Mouse (Mus musculus): ENCODE data around the gene Tpte. TPM values are rescaled to one million over a fixed set of nuclear protein-coding genes. Genes with fewer than 3 reads are reported as not detected.

Tpte gene
- not detected in 2 replicates for polyA plus RNA-seq (2015; fragmentation: Nextera tagmentation; extraction: Ambion mirVana)

DNA sequence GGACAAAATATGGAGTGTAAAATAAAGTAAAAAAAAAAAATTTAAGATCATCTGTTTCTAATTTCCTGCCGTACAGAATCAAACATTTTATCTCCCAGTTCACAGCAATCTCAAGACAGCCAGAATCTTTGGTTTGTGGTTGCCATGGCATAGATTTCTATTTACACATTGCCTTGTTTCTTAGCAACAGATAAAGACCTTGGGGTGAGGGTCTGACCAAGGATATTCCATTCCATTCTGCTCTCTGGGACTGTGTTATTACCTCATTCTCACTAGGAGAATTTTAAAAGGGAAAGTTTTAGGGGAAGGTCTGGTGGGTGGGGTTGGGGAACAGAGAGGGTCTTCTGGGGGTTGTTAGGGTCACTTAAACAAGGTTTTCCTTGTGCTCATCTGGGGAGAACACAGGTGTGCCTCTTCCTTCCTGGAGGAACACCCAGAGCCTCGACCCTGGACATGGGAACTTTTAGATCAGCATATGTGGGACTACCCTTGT lies at the start of gene Tpte:
Gene Tpte (plus strand): TSS at position 443 of the 493 bp plus-strand sequence.

DNA sequence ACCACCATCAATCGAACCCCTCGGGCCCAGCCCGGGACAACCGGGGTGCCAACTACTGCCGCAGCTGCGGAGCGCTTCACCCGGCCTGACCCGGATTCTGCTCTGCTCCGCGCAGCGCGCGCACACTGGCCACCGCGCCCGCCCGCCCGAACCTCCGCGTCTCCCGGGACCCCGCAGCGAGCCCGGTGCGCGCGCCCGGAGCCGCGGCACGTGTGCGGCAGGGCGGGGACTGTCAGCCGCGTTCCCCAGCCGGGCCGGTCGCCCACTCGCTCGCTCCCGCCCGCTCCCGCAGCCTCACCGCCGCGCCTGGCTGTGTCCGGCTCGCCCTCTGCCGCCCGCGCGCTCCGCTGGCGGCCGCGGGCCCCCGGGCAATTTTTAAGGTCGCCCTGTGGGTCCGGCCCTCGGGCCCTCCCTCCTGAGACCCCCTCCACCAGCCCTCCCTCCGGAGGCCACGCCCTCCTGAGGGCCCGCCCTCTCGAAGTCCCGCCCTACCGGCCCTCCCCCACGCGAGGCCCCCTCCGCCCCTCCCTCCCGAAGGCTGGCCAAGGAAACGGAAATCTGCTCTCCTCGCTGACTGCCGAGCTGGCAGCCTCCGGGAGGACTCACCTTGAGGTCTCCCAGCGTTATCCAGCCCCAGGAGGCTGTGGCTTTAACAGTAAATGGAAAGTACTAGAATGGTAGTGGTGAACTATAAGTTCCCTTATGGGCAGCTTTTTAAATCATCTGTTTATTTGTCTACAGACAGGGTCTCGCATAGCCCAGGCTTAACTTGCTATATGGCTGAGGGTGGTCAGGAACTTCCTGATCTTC lies 115.1 kb downstream of the Tpte start, which contains the start of gene Slc25a15:
Gene Slc25a15 (minus strand): TSS at position 456 of the 810 bp plus-strand sequence.

DNA sequence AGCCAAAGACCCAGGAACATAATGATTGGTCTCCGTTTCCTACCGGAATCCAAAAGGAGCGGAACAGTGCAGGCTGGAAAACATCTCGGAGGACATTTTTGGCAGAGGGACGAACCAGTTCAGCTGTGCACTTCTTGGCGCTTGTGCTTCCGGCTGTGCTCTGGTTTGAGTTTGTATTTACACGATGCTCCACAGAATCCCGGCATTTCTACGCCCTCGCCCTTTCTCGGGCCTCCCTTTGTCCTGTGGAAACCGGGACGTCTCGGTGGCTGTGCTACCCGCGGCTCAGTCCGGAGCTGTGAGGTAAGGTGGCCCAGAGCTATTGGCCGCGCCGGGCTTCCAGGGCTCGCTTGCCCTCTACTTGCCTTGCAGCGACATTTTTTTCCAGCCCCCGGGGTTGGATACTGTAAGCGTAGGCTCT lies 128.1 kb downstream of the Tpte start, which contains the start of gene Mrps31:
Gene Mrps31 (plus strand): TSS at position 80 of the 421 bp plus-strand sequence.

Other genes with a start within 250 kb of the Tpte start
- gene Atp7b, start 223.1 kb upstream of the Tpte start, polyA plus RNA-seq (2015; fragmentation: Nextera tagmentation; extraction: Ambion mirVana): 10.5 TPM in 2 replicates
- gene Alg11, start 222.7 kb upstream of the Tpte start, polyA plus RNA-seq (2015; fragmentation: Nextera tagmentation; extraction: Ambion mirVana): 7.8 and 8.0 TPM in 2 replicates
- gene Nek5, start 158.4 kb upstream of the Tpte start, polyA plus RNA-seq (2015; fragmentation: Nextera tagmentation; extraction: Ambion mirVana): 0.13 and 0.25 TPM in 2 replicates
- gene Nek3, start 117.0 kb upstream of the Tpte start, polyA plus RNA-seq (2015; fragmentation: Nextera tagmentation; extraction: Ambion mirVana): 2.3 and 2.8 TPM in 2 replicates
- gene Ckap2, start 97.6 kb upstream of the Tpte start, polyA plus RNA-seq (2015; fragmentation: Nextera tagmentation; extraction: Ambion mirVana): 32.9 and 33.9 TPM in 2 replicates
- gene Vps36, start 90.6 kb upstream of the Tpte start, polyA plus RNA-seq (2015; fragmentation: Nextera tagmentation; extraction: Ambion mirVana): 16.0 and 17.5 TPM in 2 replicates
- 3.8 and 4.6 TPM in 2 replicates for gene Thsd1, start 56.1 kb upstream of the Tpte start, polyA plus RNA-seq (2015; fragmentation: Nextera tagmentation; extraction: Ambion mirVana)
- 5.2 and 6.2 TPM in 2 replicates for gene Slc25a15, start 115.2 kb downstream of the Tpte start, polyA plus RNA-seq (2015; fragmentation: Nextera tagmentation; extraction: Ambion mirVana)
- gene Mrps31, start 127.9 kb downstream of the Tpte start, polyA plus RNA-seq (2015; fragmentation: Nextera tagmentation; extraction: Ambion mirVana): 22.9 and 23.6 TPM in 2 replicates

Data from spleen, postnatal 0 days (tissue).